Mouse (Mus musculus): ENCODE measurements around the gene Pibf1. TPM values are rescaled to one million over a fixed set of nuclear protein-coding genes. Genes with fewer than 3 reads are reported as not detected.

Gene Pibf1
- polyA plus RNA-seq, 2 experiments, result 2.8 to 5.6 TPM

GRCm38 (mm10) chr14:99159940-99160339 lies 60.7 kb downstream of the Pibf1 start:
- 49% methylated on average over 6 of the region's 6 CpGs for WGBS (ENCODE audit: insufficient replicate concordance)
- Histone ChIP-seq H3K9ac (replicated peaks) (no peak overlapping the region), H3K36me3 (replicated peaks; ENCODE audit: control insufficient read depth, insufficient read depth, low read depth) (no peaks in the 10 kb centered on the region; the same call in 1 of the 2 replicates), H3K27ac (no peak overlapping the region), H3K9me3 (ENCODE audit: control insufficient read depth, low read length) (no peaks in the 10 kb centered on the region), H3K27me3 (ENCODE audit: control insufficient read depth, insufficient read depth, low read length) (no peaks in the 10 kb centered on the region), H3K4me1 (replicated peaks; ENCODE audit: control insufficient read depth in 2 of 2, insufficient read depth in 2 of 2, low read length in 1 of 2) (no peaks in the 10 kb centered on the region), H3K4me3 (ENCODE audit: insufficient read depth in 1 of 2, low read depth in 2 of 2, low read length in 2 of 2) (no peak overlapping the region), H3K4me2 (ENCODE audit: low read depth) (no peak overlapping the region)
- no peak for DNase-seq (ENCODE audit: low read depth in 3 of 3, low spot score in 3 of 3)
- TF ChIP-seq EP300 (IDR thresholded peaks at IDR 0.05; ENCODE audit: low read depth) (no peak), CTCF (IDR thresholded peaks at IDR 0.05; ENCODE audit: low read depth) (no peak)
- ATAC-seq (ENCODE audit: insufficient read depth), result no peak

- 76% methylated on average over 3 of the region's 3 CpGs for WGBS (ENCODE audit: insufficient replicate concordance)
- ATAC-seq (ENCODE audit: insufficient read depth) (no peak), DNase-seq (ENCODE audit: low read depth in 3 of 3, low spot score in 3 of 3) (no peak)
Measured at GRCm38 (mm10) chr14:99163051-99163450, 63.8 kb downstream of the Pibf1 start.

GRCm38 (mm10) chr14:99174138-99174745 lies 75.0 kb downstream of the Pibf1 start:
- H3K4me1 ChIP-seq (replicated peaks; ENCODE audit: control insufficient read depth in 2 of 2, insufficient read depth in 2 of 2, low read length in 1 of 2), result no peaks in the 10 kb centered on the region
- H3K9ac ChIP-seq (replicated peaks), result no peak overlapping the region
- H3K27ac ChIP-seq, result no peak overlapping the region
- no peaks in the 10 kb centered on the region for H3K36me3 ChIP-seq (replicated peaks; ENCODE audit: control insufficient read depth, insufficient read depth, low read depth)
- ATAC-seq (ENCODE audit: insufficient read depth) (no peak), DNase-seq (ENCODE audit: low read depth in 3 of 3, low spot score in 3 of 3) (no peak)
- no peaks in the 10 kb centered on the region for H3K27me3 ChIP-seq (ENCODE audit: control insufficient read depth, insufficient read depth, low read length)
- TF ChIP-seq EP300 (IDR thresholded peaks at IDR 0.05; ENCODE audit: low read depth) (no peak), CTCF (IDR thresholded peaks at IDR 0.05; ENCODE audit: low read depth) (no peak)
- no peaks in the 10 kb centered on the region for H3K9me3 ChIP-seq (ENCODE audit: control insufficient read depth, low read length)
- WGBS (ENCODE audit: insufficient replicate concordance), result 77% methylated on average over 4 of the region's 4 CpGs
- H3K4me3 ChIP-seq (ENCODE audit: insufficient read depth in 1 of 2, low read depth in 2 of 2, low read length in 2 of 2), result no peak overlapping the region
- no peak overlapping the region for H3K4me2 ChIP-seq (ENCODE audit: low read depth)

More at GRCm38 (mm10) chr14:99163051-99163450, 63.8 kb downstream of the Pibf1 start:
- no peak overlapping the region for H3K4me2 ChIP-seq (ENCODE audit: low read depth)
- H3K9ac ChIP-seq (replicated peaks), result no peak overlapping the region
- no peak overlapping the region for H3K27ac ChIP-seq
- H3K4me3 ChIP-seq (ENCODE audit: insufficient read depth in 1 of 2, low read depth in 2 of 2, low read length in 2 of 2), result no peak overlapping the region
- no peaks in the 10 kb centered on the region for H3K9me3 ChIP-seq (ENCODE audit: control insufficient read depth, low read length)
- TF ChIP-seq EP300 (IDR thresholded peaks at IDR 0.05; ENCODE audit: low read depth) (no peak), CTCF (IDR thresholded peaks at IDR 0.05; ENCODE audit: low read depth) (no peak)
- H3K27me3 ChIP-seq (ENCODE audit: control insufficient read depth, insufficient read depth, low read length), result no peaks in the 10 kb centered on the region
- H3K4me1 ChIP-seq (replicated peaks; ENCODE audit: control insufficient read depth in 2 of 2, insufficient read depth in 2 of 2, low read length in 1 of 2), result no peaks in the 10 kb centered on the region
- no peaks in the 10 kb centered on the region for H3K36me3 ChIP-seq (replicated peaks; ENCODE audit: control insufficient read depth, insufficient read depth, low read depth)

- Histone ChIP-seq H3K4me1 (replicated peaks; ENCODE audit: control insufficient read depth in 2 of 2, insufficient read depth in 2 of 2, low read length in 1 of 2) (no peaks in the 10 kb centered on the region), H3K27me3 (ENCODE audit: control insufficient read depth, insufficient read depth, low read length) (no peaks in the 10 kb centered on the region), H3K9me3 (ENCODE audit: control insufficient read depth, low read length) (no peaks in the 10 kb centered on the region), H3K4me3 (ENCODE audit: insufficient read depth in 1 of 2, low read depth in 2 of 2, low read length in 2 of 2) (no peak overlapping the region), H3K4me2 (ENCODE audit: low read depth) (no peak overlapping the region), H3K9ac (replicated peaks) (no peak overlapping the region), H3K27ac (no peak overlapping the region), H3K36me3 (replicated peaks; ENCODE audit: control insufficient read depth, insufficient read depth, low read depth) (no peaks in the 10 kb centered on the region)
- TF ChIP-seq CTCF (IDR thresholded peaks at IDR 0.05; ENCODE audit: low read depth), result no peak
- TF ChIP-seq EP300 (IDR thresholded peaks at IDR 0.05; ENCODE audit: low read depth), result no peak
- WGBS (ENCODE audit: insufficient replicate concordance), result 67% methylated on average over 9 of the region's 9 CpGs
- DNase-seq (ENCODE audit: low read depth in 3 of 3, low spot score in 3 of 3), result no peak
- ATAC-seq (ENCODE audit: insufficient read depth), result no peak
Measured at GRCm38 (mm10) chr14:99176559-99176958, 77.3 kb downstream of the Pibf1 start.

- ATAC-seq (ENCODE audit: insufficient read depth), result no peak
- no peak overlapping the region for H3K4me3 ChIP-seq (ENCODE audit: insufficient read depth in 1 of 2, low read depth in 2 of 2, low read length in 2 of 2)
- H3K9ac ChIP-seq (replicated peaks), result no peak overlapping the region
- no peak overlapping the region for H3K4me2 ChIP-seq (ENCODE audit: low read depth)
- H3K27ac ChIP-seq, result no peak overlapping the region
- DNase-seq (ENCODE audit: low read depth in 3 of 3, low spot score in 3 of 3), result no peak
- TF ChIP-seq CTCF (IDR thresholded peaks at IDR 0.05; ENCODE audit: low read depth), result no peak
- no peak for TF ChIP-seq EP300 (IDR thresholded peaks at IDR 0.05; ENCODE audit: low read depth)
- H3K4me1 ChIP-seq (replicated peaks; ENCODE audit: control insufficient read depth in 2 of 2, insufficient read depth in 2 of 2, low read length in 1 of 2), result no peaks in the 10 kb centered on the region
- no peaks in the 10 kb centered on the region for H3K9me3 ChIP-seq (ENCODE audit: control insufficient read depth, low read length)
- 77% methylated on average over 5 of the region's 5 CpGs for WGBS (ENCODE audit: insufficient replicate concordance)
- no peaks in the 10 kb centered on the region for H3K27me3 ChIP-seq (ENCODE audit: control insufficient read depth, insufficient read depth, low read length)
- no peaks in the 10 kb centered on the region for H3K36me3 ChIP-seq (replicated peaks; ENCODE audit: control insufficient read depth, insufficient read depth, low read depth)
Measured at GRCm38 (mm10) chr14:99190153-99190790, 91.0 kb downstream of the Pibf1 start.
